Mouse (Mus musculus) midbrain, embryonic 12.5 days (tissue): ENCODE data around the gene Kcnh2. TPM values are rescaled to one million over a fixed set of nuclear protein-coding genes. Genes with fewer than 3 reads are reported as not detected.

ENCODE experiments used
- ATAC-seq: fragments of 200-750 bp; cut with Nextera tagmentation; 2 replicates; pipeline ENCODE4 v1.8.0; 2017; ENCODE audit warnings: low read depth, moderate TSS enrichment, moderate library complexity; ENCODE audit not compliant: low FRiP score
- H3K27ac ChIP-seq: fragments of 300-500 bp; sonication (generic); replicated peaks from 2 replicates; pipeline ENCODE4 v1.5.1; 2016; ENCODE audit warnings: mild to moderate bottlenecking
- H3K27me3 ChIP-seq: fragments of 300-500 bp; sonication (generic); 2 replicates; pipeline ENCODE4 v1.6.1; 2016; ENCODE audit warnings: mild to moderate bottlenecking
- H3K36me3 ChIP-seq: fragments of 300-500 bp; sonication (generic); 2 replicates; pipeline ENCODE4 v1.6.1; 2016
- H3K4me1 ChIP-seq: fragments of 300-500 bp; sonication (generic); 2 replicates; pipeline ENCODE4 v1.6.1; 2016
- H3K4me2 ChIP-seq: fragments of 300-500 bp; sonication (generic); replicated peaks from 2 replicates; pipeline ENCODE4 v1.6.1; 2016; ENCODE audit warnings: mild to moderate bottlenecking, moderate library complexity
- H3K4me3 ChIP-seq: fragments of 300-500 bp; sonication (generic); 2 replicates; pipeline ENCODE4 v1.5.1; 2016; ENCODE audit warnings: mild to moderate bottlenecking
- H3K9ac ChIP-seq: fragments of 300-500 bp; sonication (generic); replicated peaks from 2 replicates; pipeline ENCODE4 v1.6.1; 2016; ENCODE audit warnings: mild to moderate bottlenecking, moderate library complexity
- H3K9me3 ChIP-seq: fragments of 300-500 bp; sonication (generic); 2 replicates; pipeline ENCODE4 v1.6.1; 2016; ENCODE audit warnings: mild to moderate bottlenecking
- WGBS: fragments of 180-500 bp; shearing (Covaris S2); methylation state at CpG from one replicate; pipeline ENCODE4 v1.1.7; 2016; 5-methylcytosine and 5-hydroxymethylcytosine counted together
- polyA plus RNA-seq: library from polyadenylated mRNA; unstranded; fragments of >200 nt; fragmentation: Nextera tagmentation; extraction: Ambion mirVana; gene quantifications from 2 replicates; pipeline ENCODE4 v1.2.1, GENCODE M21; 2016

Kcnh2 gene
- polyA plus RNA-seq, 1 experiment from 2014 or later = 18.0 TPM

DNA sequence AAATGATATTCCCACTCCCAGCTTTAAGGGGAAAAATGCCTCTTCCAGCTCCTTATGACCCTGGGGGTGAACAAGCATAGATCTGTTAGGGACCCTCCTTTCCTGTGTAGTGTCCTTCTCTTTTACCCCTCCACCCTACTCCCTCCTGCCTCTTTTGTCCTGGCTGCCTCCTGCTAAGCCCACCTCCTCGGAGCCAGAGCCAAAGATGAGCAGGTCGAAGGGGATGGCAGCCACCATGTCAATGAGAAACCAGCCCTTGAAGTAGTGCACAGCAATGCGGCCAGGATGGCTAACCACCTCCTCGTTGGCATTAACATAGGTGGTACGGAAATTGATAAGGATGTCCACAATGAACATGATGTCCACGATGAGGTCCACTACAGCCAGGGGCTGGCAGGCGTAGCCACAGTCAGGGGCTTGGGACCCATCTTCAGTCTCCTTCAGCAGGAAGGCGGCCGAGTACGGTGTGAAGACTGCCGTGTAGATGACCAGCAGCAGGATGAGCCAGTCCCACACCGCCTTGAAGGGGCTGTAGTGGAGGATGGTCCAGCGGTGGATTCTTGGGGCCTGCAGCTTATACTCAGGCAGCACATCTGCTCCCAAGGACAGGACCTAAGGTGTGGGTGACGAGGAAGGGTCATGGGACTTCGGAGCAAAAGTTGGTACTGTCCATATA lies 25.1 kb downstream of the Kcnh2 start:
- ATAC-seq = no peak
- Histone ChIP-seq H3K27me3 (peaks cover 25% of the 10 kb centered on the region; the same call in 1 of the 2 replicates), H3K27ac (no peak overlapping the region), H3K4me2 (no peak overlapping the region), H3K9ac (no peak overlapping the region), H3K4me1 (peaks cover 40% of the 10 kb centered on the region), H3K36me3 (peaks cover 28% of the 10 kb centered on the region), H3K4me3 (no peak overlapping the region), H3K9me3 (no peaks in the 10 kb centered on the region)
- 91% methylated on average over 15 of the region's 15 CpGs for WGBS

DNA sequence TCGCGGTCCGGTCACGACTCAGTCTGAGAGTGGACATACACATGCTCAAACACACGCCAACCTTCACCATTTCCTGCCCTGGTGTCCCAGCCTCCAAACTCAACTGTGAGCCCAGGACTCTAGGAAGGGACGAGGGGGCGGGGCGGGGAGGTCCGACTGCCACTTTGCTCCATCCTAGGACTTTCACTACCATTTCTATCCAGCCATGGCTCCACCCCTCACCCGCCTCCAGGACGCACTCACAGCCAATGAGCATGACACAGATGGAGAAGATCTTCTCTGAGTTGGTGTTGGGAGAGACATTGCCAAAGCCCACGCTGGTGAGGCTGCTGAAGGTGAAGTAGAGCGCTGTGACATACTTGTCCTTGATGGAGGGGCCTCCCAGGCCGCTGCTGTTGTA lies 26.2 kb downstream of the Kcnh2 start:
- H3K27ac ChIP-seq = no peak overlapping the region
- H3K4me1 ChIP-seq = peaks cover 50% of the 10 kb centered on the region
- H3K27me3 ChIP-seq = peaks cover 25% of the 10 kb centered on the region; the same call in 1 of the 2 replicates
- 61% methylated on average over 14 of the region's 14 CpGs for WGBS
- no peak overlapping the region for H3K4me3 ChIP-seq
- H3K4me2 ChIP-seq = no peak overlapping the region
- no peaks in the 10 kb centered on the region for H3K9me3 ChIP-seq
- no peak for ATAC-seq
- H3K36me3 ChIP-seq = peaks cover 23% of the 10 kb centered on the region
- no peak overlapping the region for H3K9ac ChIP-seq

DNA sequence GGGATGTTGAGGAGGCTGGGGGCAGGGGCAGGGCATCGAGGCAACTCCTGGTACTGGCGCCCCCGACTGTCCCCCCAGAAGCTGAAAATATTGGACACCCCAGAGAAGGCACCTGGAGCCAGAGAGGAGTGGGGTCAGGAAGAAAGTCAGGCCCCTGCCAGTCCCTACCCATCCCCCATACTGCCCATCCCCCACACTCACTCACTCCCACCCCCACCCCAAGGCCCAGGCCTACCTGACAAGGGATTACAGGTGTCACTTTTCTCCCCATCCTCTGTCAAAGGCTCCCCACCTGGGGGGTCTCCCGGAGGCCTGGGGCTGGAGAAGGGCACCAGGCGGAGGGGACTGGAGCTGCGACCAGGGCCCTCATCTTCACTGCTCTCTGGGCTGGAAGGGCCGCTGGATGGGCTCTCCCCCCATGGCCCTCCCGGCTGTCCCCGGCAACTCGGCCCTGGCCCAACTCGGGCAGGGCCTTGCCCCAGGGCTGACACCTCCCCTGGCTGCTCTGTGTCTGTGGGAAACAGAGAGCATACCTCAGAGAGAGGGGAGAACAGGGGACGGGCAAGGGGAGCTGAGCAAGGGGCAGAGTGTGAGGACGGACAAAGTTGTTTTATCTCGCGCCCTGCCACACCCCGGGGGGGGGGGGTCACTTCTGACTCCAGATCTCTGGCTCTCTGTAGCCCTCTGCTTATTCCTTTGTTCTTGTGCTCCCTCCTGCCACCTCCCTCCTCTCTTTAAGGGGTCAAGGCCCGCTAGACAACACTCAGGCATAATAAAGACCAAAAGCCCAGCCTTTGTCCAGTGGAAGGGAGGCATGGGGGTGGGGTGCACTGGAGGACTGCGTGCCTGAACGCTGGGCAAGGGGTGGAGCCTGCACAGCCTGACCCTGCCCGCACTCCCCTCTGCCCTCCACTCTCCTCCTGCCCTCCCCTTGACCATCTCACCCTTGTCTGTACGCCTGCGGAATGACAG lies 29.4 kb downstream of the Kcnh2 start:
- Histone ChIP-seq H3K4me2 (peak overlapping the region; percentile 44), H3K27ac (peak overlapping the region; percentile 75), H3K9ac (peak overlapping the region; percentile 56), H3K9me3 (no peaks in the 10 kb centered on the region), H3K36me3 (peaks cover 28% of the 10 kb centered on the region), H3K4me3 (peak overlapping the region; percentile 22), H3K27me3 (0 out of 2 replicates have a peak, but pooled peaks cover 21% of the 10 kb centered on the region), H3K4me1 (peaks cover 36% of the 10 kb centered on the region)
- WGBS = 4% methylated on average over 20 of the region's 22 CpGs
- ATAC-seq = peak; percentile 74

DNA sequence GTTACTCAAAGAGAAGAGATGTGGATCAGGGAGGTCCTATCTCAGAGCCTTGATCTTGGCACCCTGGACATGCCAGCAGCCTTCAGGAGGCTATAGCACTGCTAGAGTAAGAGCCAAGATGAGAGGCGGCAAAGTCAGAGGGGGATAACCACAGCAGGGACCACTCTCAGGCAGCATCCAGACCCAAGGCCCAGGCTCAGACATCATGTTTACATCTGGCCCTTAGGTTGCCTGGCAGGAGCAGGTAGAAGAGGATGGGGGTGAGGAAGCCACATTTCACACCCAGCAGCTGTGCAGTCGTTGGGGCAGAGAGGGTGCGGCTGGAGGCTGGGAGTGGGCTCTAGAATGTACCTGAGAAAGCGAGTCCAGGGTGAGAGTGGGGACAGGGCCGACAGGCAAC lies 30.5 kb downstream of the Kcnh2 start:
- Histone ChIP-seq H3K36me3 (peaks cover 23% of the 10 kb centered on the region), H3K4me3 (peak overlapping the region; percentile 1; the same call in 1 of the 2 replicates), H3K9me3 (no peaks in the 10 kb centered on the region), H3K27ac (no peak overlapping the region), H3K4me1 (peaks cover 36% of the 10 kb centered on the region), H3K4me2 (peak overlapping the region; percentile 44), H3K27me3 (0 out of 2 replicates have a peak, but pooled peaks cover 15% of the 10 kb centered on the region), H3K9ac (peak overlapping the region; percentile 56; the same call in 1 of the 2 replicates)
- ATAC-seq = no peak
- WGBS = 45% methylated on average over 5 of the region's 5 CpGs

DNA sequence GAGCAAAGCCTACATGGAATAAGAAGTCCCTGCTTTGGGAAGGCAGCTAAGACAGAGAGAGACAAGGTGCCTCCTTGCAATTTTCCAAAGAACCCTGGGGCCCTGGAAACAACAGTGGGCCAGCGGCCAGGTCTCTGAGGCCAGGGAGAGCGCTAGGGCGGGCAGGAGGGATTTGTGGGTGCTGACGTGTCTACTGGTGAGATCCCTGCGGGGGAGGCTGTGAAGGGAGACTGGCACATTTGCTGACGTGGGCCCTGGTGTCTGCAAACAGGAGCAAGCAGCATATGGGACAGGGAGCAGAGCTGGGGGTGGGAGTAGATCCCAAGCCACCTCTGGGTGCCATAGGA lies 31.0 kb downstream of the Kcnh2 start:
- Histone ChIP-seq H3K4me2 (peak overlapping the region; percentile 15), H3K9me3 (no peaks in the 10 kb centered on the region), H3K36me3 (peaks cover 19% of the 10 kb centered on the region), H3K4me3 (no peak overlapping the region), H3K9ac (no peak overlapping the region), H3K27ac (peak overlapping the region; percentile 15; the same call in 1 of the 2 replicates), H3K27me3 (0 out of 2 replicates have a peak, but pooled peaks cover 13% of the 10 kb centered on the region), H3K4me1 (peaks cover 36% of the 10 kb centered on the region)
- ATAC-seq = no peak
- 46% methylated on average over 6 of the region's 6 CpGs for WGBS

DNA sequence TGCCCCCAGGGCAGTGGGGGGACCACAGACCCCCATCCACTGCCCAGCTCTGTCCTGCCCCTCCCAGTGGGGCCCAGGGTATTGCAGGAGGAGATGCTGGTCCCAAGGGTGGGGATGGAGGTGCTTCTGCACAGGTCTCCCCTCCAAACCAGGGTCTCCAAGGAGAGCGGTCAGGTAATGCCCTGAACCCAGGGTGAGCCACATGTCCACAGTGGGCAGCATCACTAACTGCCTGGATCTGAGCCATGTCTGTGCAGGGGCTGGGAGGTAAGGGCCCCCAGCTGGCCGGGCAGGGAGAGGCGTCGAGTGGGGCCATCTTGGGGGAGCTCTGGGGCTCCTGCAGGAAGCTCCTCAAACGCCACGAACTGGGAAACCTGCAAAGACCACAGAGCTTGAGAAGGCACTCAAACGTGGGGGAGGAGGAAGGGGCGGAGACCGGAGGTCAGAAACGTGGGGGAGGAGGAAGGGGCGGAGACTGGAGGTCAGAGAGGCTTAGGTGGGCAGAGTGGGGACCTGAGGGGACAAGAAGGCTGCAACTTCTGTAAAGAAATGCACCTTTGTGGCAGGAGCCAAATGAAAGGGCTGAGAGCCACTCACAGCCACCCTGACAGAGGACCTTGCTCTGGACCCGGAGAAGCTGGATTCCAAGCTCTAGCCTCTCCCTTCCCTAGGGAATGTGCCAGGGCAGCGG lies 31.5 kb downstream of the Kcnh2 start:
- 15% methylated on average over 13 of the region's 13 CpGs for WGBS
- ATAC-seq = peak; percentile 25; the same call in 1 of the 2 replicates
- Histone ChIP-seq H3K4me3 (no peak overlapping the region), H3K9ac (no peak overlapping the region), H3K27me3 (0 out of 2 replicates have a peak, but pooled peaks cover 9% of the 10 kb centered on the region), H3K36me3 (peaks cover 14% of the 10 kb centered on the region), H3K4me2 (peak overlapping the region; percentile 15), H3K4me1 (peaks cover 36% of the 10 kb centered on the region), H3K9me3 (no peaks in the 10 kb centered on the region), H3K27ac (peak overlapping the region; percentile 15; the same call in 1 of the 2 replicates)

DNA sequence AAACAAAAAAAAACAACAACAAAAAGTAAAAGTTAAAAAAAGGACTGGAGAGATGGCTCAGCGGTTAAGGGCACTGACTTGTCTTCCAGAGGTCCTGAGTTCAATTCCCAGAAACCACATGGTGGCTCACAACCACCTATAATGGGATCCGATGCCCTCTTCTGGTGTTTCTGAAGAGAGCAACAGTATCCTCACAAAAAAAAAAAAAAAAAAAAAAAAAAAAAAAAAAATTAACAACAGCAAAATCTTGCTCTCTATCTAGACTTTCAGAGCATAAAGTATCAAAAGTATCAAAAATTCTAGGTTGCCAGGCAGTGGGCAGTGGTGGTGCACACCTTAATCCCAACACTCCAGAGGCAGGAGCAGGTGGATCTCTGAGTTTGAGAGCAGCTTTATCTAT lies 42.2 kb downstream of the Kcnh2 start:
- Histone ChIP-seq H3K36me3 (no peaks in the 10 kb centered on the region), H3K4me1 (no peaks in the 10 kb centered on the region), H3K27ac (no peak overlapping the region), H3K4me2 (no peak overlapping the region), H3K27me3 (no peaks in the 10 kb centered on the region), H3K9me3 (peaks cover 4% of the 10 kb centered on the region), H3K4me3 (no peak overlapping the region), H3K9ac (no peak overlapping the region)
- 88% methylated on average over 2 of the region's 2 CpGs for WGBS
- ATAC-seq = no peak

DNA sequence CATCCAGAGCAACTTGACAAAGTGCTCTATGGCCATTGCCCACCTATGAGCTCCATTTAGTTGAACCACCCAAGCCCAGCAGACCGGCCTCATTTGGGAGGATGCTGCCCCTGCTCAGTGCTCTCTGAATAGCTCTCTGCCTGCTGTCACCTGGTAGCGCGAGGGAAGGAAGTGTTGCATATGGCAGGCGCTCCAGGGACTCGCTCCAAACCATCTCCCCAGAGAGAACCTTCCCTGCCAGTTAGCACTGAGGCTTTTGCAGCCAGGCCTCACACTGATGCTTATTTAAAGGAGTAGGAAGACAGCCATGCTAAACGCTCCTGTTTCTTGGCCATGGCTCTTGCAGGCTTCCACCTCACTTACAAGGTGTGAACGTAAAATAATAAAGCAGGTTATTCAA lies 42.8 kb downstream of the Kcnh2 start:
- no peak overlapping the region for H3K9ac ChIP-seq
- no peaks in the 10 kb centered on the region for H3K36me3 ChIP-seq
- no peak overlapping the region for H3K4me2 ChIP-seq
- H3K4me3 ChIP-seq = no peak overlapping the region
- no peak for ATAC-seq
- H3K27me3 ChIP-seq = no peaks in the 10 kb centered on the region
- no peak overlapping the region for H3K27ac ChIP-seq
- 82% methylated on average over 7 of the region's 7 CpGs for WGBS
- no peaks in the 10 kb centered on the region for H3K9me3 ChIP-seq
- H3K4me1 ChIP-seq = no peaks in the 10 kb centered on the region

DNA sequence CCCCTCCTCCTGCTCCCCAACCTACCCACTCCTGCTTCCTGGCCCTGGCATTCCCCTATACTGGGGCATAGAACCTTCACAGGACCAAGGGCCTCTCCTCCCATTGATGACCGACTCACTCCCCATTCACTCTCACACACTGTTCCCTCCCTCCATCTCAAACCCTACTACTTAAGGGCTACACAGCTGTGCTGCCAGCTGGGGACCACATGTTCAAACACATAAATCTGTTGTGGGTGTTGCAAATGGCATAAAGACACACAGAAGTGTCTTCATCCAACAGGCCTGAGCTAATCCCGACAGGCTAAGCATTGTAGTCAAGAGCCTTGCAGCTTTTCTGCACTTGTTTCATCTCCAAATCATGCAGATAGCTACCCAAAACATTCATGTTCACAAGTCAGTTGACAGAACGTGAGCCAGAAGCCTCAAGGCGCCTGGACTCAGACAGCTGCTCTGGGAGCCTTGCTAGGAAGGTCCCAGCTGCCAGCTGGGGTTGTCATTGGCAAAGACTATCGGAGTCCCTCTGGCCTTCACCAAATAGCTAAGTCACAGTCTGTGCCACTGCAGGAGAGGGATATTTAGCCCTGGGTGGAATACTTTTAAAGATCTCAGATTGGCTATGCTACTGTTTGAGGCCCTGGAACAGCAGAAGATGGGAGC lies 44.2 kb downstream of the Kcnh2 start:
- H3K4me2 ChIP-seq = no peak overlapping the region
- H3K4me1 ChIP-seq = no peaks in the 10 kb centered on the region
- H3K9me3 ChIP-seq = no peaks in the 10 kb centered on the region
- no peaks in the 10 kb centered on the region for H3K36me3 ChIP-seq
- no peak overlapping the region for H3K9ac ChIP-seq
- no peak overlapping the region for H3K27ac ChIP-seq
- no peak overlapping the region for H3K4me3 ChIP-seq
- no peaks in the 10 kb centered on the region for H3K27me3 ChIP-seq
- WGBS = 65% methylated on average over 5 of the region's 5 CpGs
- no peak for ATAC-seq

DNA sequence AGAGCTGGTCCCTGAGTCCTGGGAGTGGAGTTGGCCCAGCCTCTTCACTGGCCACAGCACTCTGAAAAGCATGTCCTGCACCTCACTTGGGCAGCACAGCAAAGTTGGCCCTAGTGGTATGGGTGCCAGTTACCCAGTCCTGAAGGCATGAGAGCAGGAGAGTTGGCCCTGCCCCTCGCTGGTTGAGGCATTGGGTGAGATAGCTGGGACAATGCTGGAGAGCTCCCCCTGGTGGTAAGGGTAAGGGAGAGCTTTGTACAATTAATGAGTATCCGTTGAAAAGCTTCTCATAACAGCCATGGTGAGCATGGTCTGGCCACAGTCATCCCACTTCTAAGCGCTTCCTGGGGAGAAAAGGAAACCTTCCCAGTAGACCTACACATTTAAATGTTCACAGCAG lies 48.2 kb downstream of the Kcnh2 start:
- H3K4me3 ChIP-seq = no peak overlapping the region
- WGBS = 67% methylated on average over 3 of the region's 3 CpGs

DNA sequence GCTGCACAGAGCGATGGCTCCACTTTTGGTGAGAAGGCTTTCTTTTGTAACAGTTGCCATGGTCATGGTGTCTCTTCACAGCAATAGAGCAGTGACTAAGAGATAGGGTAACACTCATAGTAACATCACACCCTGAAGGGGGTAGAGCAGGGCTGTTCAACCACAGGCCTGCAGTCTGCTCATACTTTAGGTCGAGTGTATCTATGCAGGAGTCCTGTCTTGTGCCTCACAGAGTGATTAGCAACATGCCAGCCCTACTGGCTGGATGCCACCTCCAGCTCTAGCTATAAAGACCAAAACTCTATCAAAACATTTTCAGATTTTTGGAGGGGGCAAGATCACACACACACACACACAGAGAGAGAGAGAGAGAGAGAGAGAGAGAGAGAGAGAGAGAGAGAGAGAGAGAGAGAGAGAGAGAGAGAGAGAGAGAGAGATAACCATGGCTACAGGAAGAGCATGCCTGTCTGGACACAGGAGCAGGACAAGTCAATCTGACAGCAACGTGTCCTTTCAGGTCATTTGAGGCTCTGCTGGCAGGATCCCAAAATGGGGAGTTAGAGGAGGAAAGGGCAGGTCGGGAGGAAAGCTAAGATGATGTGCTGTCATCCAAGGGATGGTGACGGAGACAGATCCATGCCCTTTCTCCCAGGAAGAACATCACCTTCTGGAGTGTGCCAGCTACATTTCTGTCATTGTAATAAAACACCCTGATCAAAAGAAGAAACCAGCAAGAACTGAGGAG lies 51.4 kb downstream of the Kcnh2 start:
- H3K4me2 ChIP-seq = no peak overlapping the region
- 70% methylated on average over 5 of the region's 5 CpGs for WGBS
- H3K9me3 ChIP-seq = no peaks in the 10 kb centered on the region
- no peaks in the 10 kb centered on the region for H3K4me1 ChIP-seq
- no peak overlapping the region for H3K27ac ChIP-seq
- no peaks in the 10 kb centered on the region for H3K36me3 ChIP-seq
- ATAC-seq = no peak
- no peak overlapping the region for H3K9ac ChIP-seq
- H3K4me3 ChIP-seq = no peak overlapping the region
- no peaks in the 10 kb centered on the region for H3K27me3 ChIP-seq

More for the DNA sequence above, 48.2 kb downstream of the Kcnh2 start:
- H3K36me3 ChIP-seq = no peaks in the 10 kb centered on the region
- no peak for ATAC-seq
- H3K27me3 ChIP-seq = no peaks in the 10 kb centered on the region
- no peaks in the 10 kb centered on the region for H3K4me1 ChIP-seq
- H3K9me3 ChIP-seq = no peaks in the 10 kb centered on the region
- H3K4me2 ChIP-seq = no peak overlapping the region
- H3K9ac ChIP-seq = no peak overlapping the region
- H3K27ac ChIP-seq = no peak overlapping the region
